Mouse (Mus musculus) liver, embryonic 12.5 days (tissue): ENCODE results near the gene Mylk. TPM values are rescaled to one million over a fixed set of nuclear protein-coding genes. Genes with fewer than 3 reads are reported as not detected.

ENCODE experiments used
- ATAC-seq: fragments of 200-750 bp; cut with Nextera tagmentation; 2 replicates; pipeline ENCODE4 v1.8.0; 2017; ENCODE audit warnings: moderate number of reproducible peaks, mild to moderate bottlenecking, moderate library complexity
- H3K27ac ChIP-seq: fragments of 300-500 bp; sonication (generic); 2 replicates; pipeline ENCODE4 v1.5.1; 2016; ENCODE audit warnings: mild to moderate bottlenecking
- H3K27me3 ChIP-seq: fragments of 300-500 bp; sonication (generic); replicated peaks from 2 replicates; pipeline ENCODE4 v1.6.1; 2016; ENCODE audit warnings: mild to moderate bottlenecking, moderate library complexity
- H3K36me3 ChIP-seq: fragments of 300-500 bp; sonication (generic); 2 replicates; pipeline ENCODE4 v1.6.1; 2016; ENCODE audit warnings: mild to moderate bottlenecking, moderate library complexity
- H3K4me1 ChIP-seq: fragments of 300-500 bp; sonication (generic); 2 replicates; pipeline ENCODE4 v1.6.1; 2016
- H3K4me2 ChIP-seq: fragments of 300-500 bp; sonication (generic); 2 replicates; pipeline ENCODE4 v1.6.1; 2016; ENCODE audit warnings: mild to moderate bottlenecking, moderate library complexity
- H3K4me3 ChIP-seq: fragments of 300-500 bp; sonication (generic); 2 replicates; pipeline ENCODE4 v1.5.1; 2016; ENCODE audit warnings: mild to moderate bottlenecking, moderate library complexity
- H3K9ac ChIP-seq: fragments of 300-500 bp; sonication (generic); 2 replicates; pipeline ENCODE4 v1.6.1; 2016; ENCODE audit warnings: mild to moderate bottlenecking, moderate library complexity
- H3K9me3 ChIP-seq: fragments of 300-500 bp; sonication (generic); replicated peaks from 2 replicates; pipeline ENCODE4 v1.6.1; 2016; ENCODE audit warnings: mild to moderate bottlenecking, moderate library complexity
- WGBS: fragments of 180-500 bp; shearing (Covaris S2); methylation state at CpG from one replicate; pipeline ENCODE4 v1.1.7; 2016; ENCODE audit not compliant: insufficient replicate concordance; 5-methylcytosine and 5-hydroxymethylcytosine counted together
- polyA plus RNA-seq: library from polyadenylated mRNA; unstranded; fragments of >200 nt; fragmentation: Nextera tagmentation; extraction: Ambion mirVana; gene quantifications from 2 replicates; pipeline ENCODE4 v1.2.1, GENCODE M21; 2016

Mylk gene
- polyA plus RNA-seq, 1 experiment from 2014 or later, result 5.9 TPM

GRCm38 (mm10) chr16:34978018-34978417 is 233.0 kb downstream of the Mylk start:
- no peak overlapping the region for H3K27ac ChIP-seq
- ATAC-seq, result no peak
- 76% methylated on average over 7 of the region's 7 CpGs for WGBS
- no peak overlapping the region for H3K4me2 ChIP-seq
- no peak overlapping the region for H3K4me3 ChIP-seq
- no peaks in the 10 kb centered on the region for H3K36me3 ChIP-seq
- H3K4me1 ChIP-seq, result no peaks in the 10 kb centered on the region
- H3K27me3 ChIP-seq, result no peaks in the 10 kb centered on the region
- H3K9me3 ChIP-seq, result no peaks in the 10 kb centered on the region
- no peak overlapping the region for H3K9ac ChIP-seq

DNA sequence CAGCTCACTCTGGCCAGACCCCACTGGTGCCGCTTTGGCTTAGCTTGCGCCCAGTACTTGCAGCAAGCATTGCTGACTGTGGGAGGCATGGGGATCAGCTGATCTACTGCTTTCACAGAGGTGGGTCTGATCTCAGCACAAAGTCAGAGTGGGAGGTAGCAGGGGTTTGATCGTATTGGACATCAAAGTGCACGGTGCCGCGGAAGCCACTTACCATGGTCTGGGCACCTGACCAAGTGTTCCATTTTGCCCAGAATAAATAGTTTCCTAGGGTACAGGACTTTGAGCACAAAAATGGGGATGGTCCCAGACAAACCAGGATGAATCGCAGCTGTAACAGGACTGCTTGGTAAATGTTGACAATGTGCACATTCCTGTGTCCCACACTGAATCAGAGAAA is 236.0 kb downstream of the Mylk start:
- H3K27ac ChIP-seq, result no peak overlapping the region
- WGBS, result 82% methylated on average over 7 of the region's 7 CpGs
- H3K9ac ChIP-seq, result no peak overlapping the region
- H3K27me3 ChIP-seq, result no peaks in the 10 kb centered on the region
- H3K36me3 ChIP-seq, result no peaks in the 10 kb centered on the region
- no peak overlapping the region for H3K4me2 ChIP-seq
- H3K4me1 ChIP-seq, result 0 out of 2 replicates have a peak, but pooled peaks cover under 1% of the 10 kb centered on the region
- ATAC-seq, result no peak
- no peaks in the 10 kb centered on the region for H3K9me3 ChIP-seq
- H3K4me3 ChIP-seq, result no peak overlapping the region

- 59% methylated on average over 11 of the region's 11 CpGs for WGBS
- no peaks in the 10 kb centered on the region for H3K27me3 ChIP-seq
These were observed 239.4 kb downstream of the Mylk start for GRCm38 (mm10) chr16:34984203-34985030.

GRCm38 (mm10) chr16:34985031-34985346 is 240.0 kb downstream of the Mylk start:
- no peak overlapping the region for H3K9ac ChIP-seq
- no peaks in the 10 kb centered on the region for H3K9me3 ChIP-seq
- H3K4me3 ChIP-seq, result no peak overlapping the region
- 0 out of 2 replicates have a peak, but pooled peaks cover 11% of the 10 kb centered on the region for H3K4me1 ChIP-seq
- no peaks in the 10 kb centered on the region for H3K27me3 ChIP-seq
- no peaks in the 10 kb centered on the region for H3K36me3 ChIP-seq
- ATAC-seq, result no peak
- H3K4me2 ChIP-seq, result no peak overlapping the region
- H3K27ac ChIP-seq, result no peak overlapping the region
- 61% methylated on average over 2 of the region's 2 CpGs for WGBS

More at GRCm38 (mm10) chr16:34984203-34985030, 239.4 kb downstream of the Mylk start:
- ATAC-seq, result no peak
- H3K4me3 ChIP-seq, result no peak overlapping the region
- no peaks in the 10 kb centered on the region for H3K9me3 ChIP-seq
- no peaks in the 10 kb centered on the region for H3K36me3 ChIP-seq
- H3K4me1 ChIP-seq, result 0 out of 2 replicates have a peak, but pooled peaks cover 11% of the 10 kb centered on the region
- no peak overlapping the region for H3K27ac ChIP-seq
- no peak overlapping the region for H3K9ac ChIP-seq
- no peak overlapping the region for H3K4me2 ChIP-seq

DNA sequence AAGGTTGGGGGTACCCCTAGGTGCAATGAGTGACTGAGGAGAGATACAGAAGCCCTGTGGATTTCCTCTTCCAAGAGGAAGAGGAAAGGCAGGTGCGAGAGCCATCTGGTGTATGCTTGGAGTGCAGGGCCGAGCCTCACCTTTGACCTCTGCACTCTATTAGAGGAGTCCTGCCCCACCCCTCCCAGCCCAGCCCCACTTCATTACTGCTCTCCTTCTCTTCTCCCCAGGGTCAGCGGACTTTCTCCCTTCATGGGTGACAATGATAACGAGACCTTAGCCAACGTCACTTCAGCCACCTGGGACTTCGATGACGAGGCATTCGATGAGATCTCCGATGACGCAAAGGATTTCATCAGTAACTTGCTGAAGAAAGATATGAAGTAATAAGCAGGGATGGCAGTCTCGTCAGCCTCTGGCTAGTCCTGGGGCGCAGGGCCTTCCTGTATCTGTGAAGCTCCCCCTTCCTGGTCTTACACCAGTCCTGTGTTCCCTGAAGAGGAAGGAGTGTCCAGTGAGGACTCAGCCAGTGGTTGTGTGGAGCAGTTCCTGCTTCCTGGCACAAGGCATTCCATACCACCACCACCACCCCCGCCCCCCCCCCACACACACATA is 241.3 kb downstream of the Mylk start:
- Histone ChIP-seq H3K27me3 (no peaks in the 10 kb centered on the region), H3K9ac (no peak overlapping the region), H3K36me3 (no peaks in the 10 kb centered on the region), H3K4me2 (no peak overlapping the region), H3K9me3 (no peaks in the 10 kb centered on the region), H3K4me1 (0 out of 2 replicates have a peak, but pooled peaks cover 11% of the 10 kb centered on the region), H3K4me3 (no peak overlapping the region), H3K27ac (no peak overlapping the region)
- WGBS, result 72% methylated on average over 13 of the region's 13 CpGs
- no peak for ATAC-seq

GRCm38 (mm10) chr16:34991365-34991764 is 246.4 kb downstream of the Mylk start:
- Histone ChIP-seq H3K27ac (no peak overlapping the region), H3K4me3 (no peak overlapping the region), H3K9me3 (no peaks in the 10 kb centered on the region), H3K27me3 (no peaks in the 10 kb centered on the region), H3K36me3 (no peaks in the 10 kb centered on the region), H3K4me1 (0 out of 2 replicates have a peak, but pooled peaks cover 7% of the 10 kb centered on the region), H3K4me2 (no peak overlapping the region), H3K9ac (no peak overlapping the region)
- 55% methylated on average over 3 of the region's 3 CpGs for WGBS
- ATAC-seq, result no peak

DNA sequence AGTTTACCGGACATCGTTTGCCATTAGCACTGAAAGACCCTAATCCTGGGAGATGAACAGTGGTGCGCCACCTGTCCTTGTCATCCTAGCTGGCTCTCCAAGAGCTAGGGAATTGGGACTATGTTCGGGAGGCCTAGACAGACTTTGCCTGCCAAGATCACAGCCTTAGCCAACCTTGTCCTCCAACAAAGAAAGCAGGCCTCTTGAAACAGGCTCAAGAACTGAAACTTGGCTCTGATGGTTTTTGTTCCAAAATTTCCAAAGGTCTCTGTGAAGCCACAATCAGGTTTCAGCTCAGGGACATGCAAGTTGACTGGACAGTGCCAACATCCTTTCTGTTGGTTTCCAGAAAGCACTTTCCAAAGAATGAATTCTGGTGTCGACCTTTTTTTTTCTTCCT is 247.8 kb downstream of the Mylk start:
- H3K36me3 ChIP-seq, result no peaks in the 10 kb centered on the region
- WGBS, result 80% methylated on average over 5 of the region's 5 CpGs
- no peak for ATAC-seq

GRCm38 (mm10) chr16:34993694-34994330 is 248.8 kb downstream of the Mylk start:
- no peaks in the 10 kb centered on the region for H3K36me3 ChIP-seq
- no peaks in the 10 kb centered on the region for H3K4me1 ChIP-seq
- 0 out of 2 replicates have a peak, but pooled peaks cover 2% of the 10 kb centered on the region for H3K27me3 ChIP-seq
- no peak for ATAC-seq
- no peak overlapping the region for H3K4me2 ChIP-seq
- 73% methylated on average over 10 of the region's 10 CpGs for WGBS
- no peak overlapping the region for H3K27ac ChIP-seq
- H3K9me3 ChIP-seq, result no peaks in the 10 kb centered on the region
- no peak overlapping the region for H3K4me3 ChIP-seq
- no peak overlapping the region for H3K9ac ChIP-seq

More for the DNA sequence above, 247.8 kb downstream of the Mylk start:
- Histone ChIP-seq H3K9ac (no peak overlapping the region), H3K4me1 (no peaks in the 10 kb centered on the region), H3K4me3 (no peak overlapping the region), H3K9me3 (no peaks in the 10 kb centered on the region), H3K4me2 (no peak overlapping the region), H3K27ac (no peak overlapping the region), H3K27me3 (no peaks in the 10 kb centered on the region)

- WGBS, result 79% methylated on average over 9 of the region's 9 CpGs
- no peak for ATAC-seq
- H3K4me2 ChIP-seq, result no peak overlapping the region
- peaks cover 4% of the 10 kb centered on the region; the same call in 1 of the 2 replicates for H3K27me3 ChIP-seq
- no peaks in the 10 kb centered on the region for H3K36me3 ChIP-seq
- no peak overlapping the region for H3K27ac ChIP-seq
- H3K9ac ChIP-seq, result no peak overlapping the region
- no peaks in the 10 kb centered on the region for H3K4me1 ChIP-seq
- H3K9me3 ChIP-seq, result no peaks in the 10 kb centered on the region
- no peak overlapping the region for H3K4me3 ChIP-seq
These were observed 249.7 kb downstream of the Mylk start for GRCm38 (mm10) chr16:34994641-34995141.

- Histone ChIP-seq H3K9ac (no peak overlapping the region), H3K4me3 (no peak overlapping the region), H3K4me1 (no peaks in the 10 kb centered on the region), H3K36me3 (no peaks in the 10 kb centered on the region), H3K9me3 (no peaks in the 10 kb centered on the region), H3K4me2 (no peak overlapping the region), H3K27ac (no peak overlapping the region), H3K27me3 (peaks cover 18% of the 10 kb centered on the region)
- no peak for ATAC-seq
- WGBS, result 52% methylated on average over 5 of the region's 5 CpGs
These were observed 251.1 kb downstream of the Mylk start for GRCm38 (mm10) chr16:34996133-34996532.

GRCm38 (mm10) chr16:34997052-34997451 is 252.0 kb downstream of the Mylk start:
- 56% methylated on average over 4 of the region's 4 CpGs for WGBS
- H3K27me3 ChIP-seq, result peaks cover 22% of the 10 kb centered on the region
- no peaks in the 10 kb centered on the region for H3K36me3 ChIP-seq
- H3K9me3 ChIP-seq, result no peaks in the 10 kb centered on the region
- H3K27ac ChIP-seq, result no peak overlapping the region
- no peak overlapping the region for H3K9ac ChIP-seq
- no peak overlapping the region for H3K4me3 ChIP-seq
- ATAC-seq, result no peak
- no peak overlapping the region for H3K4me2 ChIP-seq
- H3K4me1 ChIP-seq, result no peaks in the 10 kb centered on the region

DNA sequence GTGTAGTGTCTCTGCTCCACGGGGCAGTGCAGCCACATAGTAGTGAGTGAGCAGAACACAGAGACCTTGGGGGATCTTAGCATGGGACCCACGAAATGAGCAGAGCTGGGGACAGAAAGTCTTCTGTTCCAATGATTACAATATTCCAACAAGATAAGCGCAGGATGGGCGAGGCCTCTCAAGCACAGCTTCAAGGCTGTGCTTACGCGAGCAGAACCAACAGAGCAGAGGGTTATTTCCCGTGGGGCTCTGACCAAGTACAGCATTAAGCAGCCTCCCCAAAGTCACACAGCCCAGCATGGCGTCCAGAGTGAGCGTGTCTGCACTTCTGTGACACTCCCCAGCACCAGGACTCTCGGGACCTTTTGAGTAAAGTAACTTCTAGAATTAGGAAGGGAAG is 252.6 kb downstream of the Mylk start:
- Histone ChIP-seq H3K27ac (no peak overlapping the region), H3K36me3 (no peaks in the 10 kb centered on the region), H3K4me2 (no peak overlapping the region), H3K9ac (no peak overlapping the region), H3K4me1 (no peaks in the 10 kb centered on the region), H3K4me3 (no peak overlapping the region), H3K27me3 (peaks cover 22% of the 10 kb centered on the region), H3K9me3 (no peaks in the 10 kb centered on the region)
- ATAC-seq, result no peak
- WGBS, result 69% methylated on average over 10 of the region's 10 CpGs
